Mouse (Mus musculus): ENCODE measurements around the gene Timm44. TPM values are rescaled to one million over a fixed set of nuclear protein-coding genes. Genes with fewer than 3 reads are reported as not detected.

Timm44 gene
- polyA plus RNA-seq, 1 experiment from 2014 or later, result 49.9 TPM

GRCm38 (mm10) chr8:4318796-4319572 is 43.3 kb upstream of the Timm44 start:
- no peak for ATAC-seq
- no peaks in the 10 kb centered on the region for H3K9me3 ChIP-seq (replicated peaks; ENCODE audit: control insufficient read depth, low read length)
- H3K27ac ChIP-seq (ENCODE audit: low read depth, low read length), result no peak overlapping the region
- H3K9ac ChIP-seq (ENCODE audit: low read length), result no peak overlapping the region
- 91% methylated on average over 2 of the region's 2 CpGs for WGBS
- H3K27me3 ChIP-seq (replicated peaks; ENCODE audit: control insufficient read depth, insufficient read depth, low read length), result no peaks in the 10 kb centered on the region
- H3K4me3 ChIP-seq (ENCODE audit: low read depth, low read length), result no peak overlapping the region
- H3K4me2 ChIP-seq (ENCODE audit: low read length), result no peak overlapping the region
- DNase-seq (ENCODE audit: low spot score), result no peak
- H3K4me1 ChIP-seq (ENCODE audit: control insufficient read depth, insufficient read depth, low read length), result peaks cover 10% of the 10 kb centered on the region
- H3K36me3 ChIP-seq (ENCODE audit: control insufficient read depth, insufficient read depth, low read length), result peaks cover 32% of the 10 kb centered on the region

- Histone ChIP-seq H3K27ac (ENCODE audit: low read depth, low read length) (no peak overlapping the region), H3K27me3 (replicated peaks; ENCODE audit: control insufficient read depth, insufficient read depth, low read length) (no peaks in the 10 kb centered on the region), H3K36me3 (ENCODE audit: control insufficient read depth, insufficient read depth, low read length) (peaks cover 32% of the 10 kb centered on the region), H3K4me1 (ENCODE audit: control insufficient read depth, insufficient read depth, low read length) (peaks cover 1% of the 10 kb centered on the region), H3K4me2 (ENCODE audit: low read length) (no peak overlapping the region), H3K9ac (ENCODE audit: low read length) (no peak overlapping the region), H3K4me3 (ENCODE audit: low read depth, low read length) (no peak overlapping the region), H3K9me3 (replicated peaks; ENCODE audit: control insufficient read depth, low read length) (no peaks in the 10 kb centered on the region)
- WGBS, result 90% methylated on average over 5 of the region's 5 CpGs
- DNase-seq (ENCODE audit: low spot score), result no peak
- ATAC-seq, result no peak
These were observed 42.4 kb upstream of the Timm44 start for GRCm38 (mm10) chr8:4318124-4318523.

GRCm38 (mm10) chr8:4314852-4315251 is 39.1 kb upstream of the Timm44 start:
- no peak overlapping the region for H3K9ac ChIP-seq (ENCODE audit: low read length)
- no peaks in the 10 kb centered on the region for H3K4me1 ChIP-seq (ENCODE audit: control insufficient read depth, insufficient read depth, low read length)
- H3K36me3 ChIP-seq (ENCODE audit: control insufficient read depth, insufficient read depth, low read length), result peaks cover 27% of the 10 kb centered on the region
- H3K4me2 ChIP-seq (ENCODE audit: low read length), result no peak overlapping the region
- no peak overlapping the region for H3K27ac ChIP-seq (ENCODE audit: low read depth, low read length)
- no peaks in the 10 kb centered on the region for H3K9me3 ChIP-seq (replicated peaks; ENCODE audit: control insufficient read depth, low read length)
- no peak for ATAC-seq
- no peaks in the 10 kb centered on the region for H3K27me3 ChIP-seq (replicated peaks; ENCODE audit: control insufficient read depth, insufficient read depth, low read length)
- 95% methylated on average over 3 of the region's 3 CpGs for WGBS
- no peak for DNase-seq (ENCODE audit: low spot score)
- H3K4me3 ChIP-seq (ENCODE audit: low read depth, low read length), result no peak overlapping the region

- no peak overlapping the region for H3K27ac ChIP-seq (ENCODE audit: low read depth, low read length)
- peaks cover 30% of the 10 kb centered on the region for H3K36me3 ChIP-seq (ENCODE audit: control insufficient read depth, insufficient read depth, low read length)
- no peaks in the 10 kb centered on the region for H3K4me1 ChIP-seq (ENCODE audit: control insufficient read depth, insufficient read depth, low read length)
- no peaks in the 10 kb centered on the region for H3K9me3 ChIP-seq (replicated peaks; ENCODE audit: control insufficient read depth, low read length)
- no peak overlapping the region for H3K4me2 ChIP-seq (ENCODE audit: low read length)
- H3K4me3 ChIP-seq (ENCODE audit: low read depth, low read length), result no peak overlapping the region
- H3K27me3 ChIP-seq (replicated peaks; ENCODE audit: control insufficient read depth, insufficient read depth, low read length), result no peaks in the 10 kb centered on the region
- no peak for DNase-seq (ENCODE audit: low spot score)
- WGBS, result 86% methylated on average over 3 of the region's 3 CpGs
- no peak for ATAC-seq
- no peak overlapping the region for H3K9ac ChIP-seq (ENCODE audit: low read length)
These were observed 37.8 kb upstream of the Timm44 start for GRCm38 (mm10) chr8:4313254-4314124.

- Histone ChIP-seq H3K36me3 (ENCODE audit: control insufficient read depth, insufficient read depth, low read length) (peaks cover 44% of the 10 kb centered on the region), H3K4me1 (ENCODE audit: control insufficient read depth, insufficient read depth, low read length) (no peaks in the 10 kb centered on the region), H3K27me3 (replicated peaks; ENCODE audit: control insufficient read depth, insufficient read depth, low read length) (no peaks in the 10 kb centered on the region), H3K4me2 (ENCODE audit: low read length) (no peak overlapping the region), H3K9ac (ENCODE audit: low read length) (no peak overlapping the region), H3K4me3 (ENCODE audit: low read depth, low read length) (no peak overlapping the region), H3K9me3 (replicated peaks; ENCODE audit: control insufficient read depth, low read length) (no peaks in the 10 kb centered on the region), H3K27ac (ENCODE audit: low read depth, low read length) (no peak overlapping the region)
- ATAC-seq, result no peak
- no peak for DNase-seq (ENCODE audit: low spot score)
These were observed 36.4 kb upstream of the Timm44 start for GRCm38 (mm10) chr8:4312104-4312503.

GRCm38 (mm10) chr8:4305838-4306237 is 30.1 kb upstream of the Timm44 start:
- DNase-seq (ENCODE audit: low spot score), result no peak
- 91% methylated on average over 2 of the region's 2 CpGs for WGBS
- Histone ChIP-seq H3K36me3 (ENCODE audit: control insufficient read depth, insufficient read depth, low read length) (peaks cover 98% of the 10 kb centered on the region), H3K4me1 (ENCODE audit: control insufficient read depth, insufficient read depth, low read length) (no peaks in the 10 kb centered on the region), H3K9me3 (replicated peaks; ENCODE audit: control insufficient read depth, low read length) (no peaks in the 10 kb centered on the region), H3K4me3 (ENCODE audit: low read depth, low read length) (no peak overlapping the region), H3K27me3 (replicated peaks; ENCODE audit: control insufficient read depth, insufficient read depth, low read length) (no peaks in the 10 kb centered on the region), H3K27ac (ENCODE audit: low read depth, low read length) (no peak overlapping the region), H3K4me2 (ENCODE audit: low read length) (no peak overlapping the region), H3K9ac (ENCODE audit: low read length) (no peak overlapping the region)
- ATAC-seq, result no peak

- ATAC-seq, result no peak
- no peak overlapping the region for H3K27ac ChIP-seq (ENCODE audit: low read depth, low read length)
- no peak overlapping the region for H3K4me3 ChIP-seq (ENCODE audit: low read depth, low read length)
- no peak overlapping the region for H3K4me2 ChIP-seq (ENCODE audit: low read length)
- no peaks in the 10 kb centered on the region for H3K4me1 ChIP-seq (ENCODE audit: control insufficient read depth, insufficient read depth, low read length)
- no peaks in the 10 kb centered on the region for H3K9me3 ChIP-seq (replicated peaks; ENCODE audit: control insufficient read depth, low read length)
- H3K9ac ChIP-seq (ENCODE audit: low read length), result no peak overlapping the region
- H3K27me3 ChIP-seq (replicated peaks; ENCODE audit: control insufficient read depth, insufficient read depth, low read length), result no peaks in the 10 kb centered on the region
- H3K36me3 ChIP-seq (ENCODE audit: control insufficient read depth, insufficient read depth, low read length), result peaks cover 99% of the 10 kb centered on the region
- DNase-seq (ENCODE audit: low spot score), result no peak
- WGBS, result 87% methylated on average over 3 of the region's 3 CpGs
These were observed 28.4 kb upstream of the Timm44 start for GRCm38 (mm10) chr8:4304124-4304547.

- ATAC-seq (no peak), DNase-seq (ENCODE audit: low spot score) (no peak)
- no peak overlapping the region for H3K27ac ChIP-seq (ENCODE audit: low read depth, low read length)
- H3K4me3 ChIP-seq (ENCODE audit: low read depth, low read length), result no peak overlapping the region
- no peaks in the 10 kb centered on the region for H3K9me3 ChIP-seq (replicated peaks; ENCODE audit: control insufficient read depth, low read length)
- 92% methylated on average over 4 of the region's 4 CpGs for WGBS
- H3K36me3 ChIP-seq (ENCODE audit: control insufficient read depth, insufficient read depth, low read length), result peaks cover 95% of the 10 kb centered on the region
- no peak overlapping the region for H3K4me2 ChIP-seq (ENCODE audit: low read length)
- H3K4me1 ChIP-seq (ENCODE audit: control insufficient read depth, insufficient read depth, low read length), result no peaks in the 10 kb centered on the region
- no peak overlapping the region for H3K9ac ChIP-seq (ENCODE audit: low read length)
- H3K27me3 ChIP-seq (replicated peaks; ENCODE audit: control insufficient read depth, insufficient read depth, low read length), result no peaks in the 10 kb centered on the region
These were observed 22.1 kb upstream of the Timm44 start for GRCm38 (mm10) chr8:4297822-4298221.

- DNase-seq (ENCODE audit: low spot score) (no peak), ATAC-seq (no peak)
- no peak overlapping the region for H3K4me2 ChIP-seq (ENCODE audit: low read length)
- WGBS, result 86% methylated on average over 5 of the region's 5 CpGs
- H3K4me3 ChIP-seq (ENCODE audit: low read depth, low read length), result no peak overlapping the region
- H3K27ac ChIP-seq (ENCODE audit: low read depth, low read length), result no peak overlapping the region
- H3K36me3 ChIP-seq (ENCODE audit: control insufficient read depth, insufficient read depth, low read length), result peaks cover 96% of the 10 kb centered on the region
- no peaks in the 10 kb centered on the region for H3K4me1 ChIP-seq (ENCODE audit: control insufficient read depth, insufficient read depth, low read length)
- no peak overlapping the region for H3K9ac ChIP-seq (ENCODE audit: low read length)
- no peaks in the 10 kb centered on the region for H3K27me3 ChIP-seq (replicated peaks; ENCODE audit: control insufficient read depth, insufficient read depth, low read length)
- no peaks in the 10 kb centered on the region for H3K9me3 ChIP-seq (replicated peaks; ENCODE audit: control insufficient read depth, low read length)
These were observed 17.0 kb upstream of the Timm44 start for GRCm38 (mm10) chr8:4292738-4293137.
